Mouse (Mus musculus) C2C12 (cell line): ENCODE data around the gene Tnk1.

Source experiments
- CTCF ChIP-seq: IDR thresholded peaks from one replicate; pipeline ENCODE4 v1.5.1; 2011; ENCODE audit not compliant: control insufficient read depth, insufficient read depth, insufficient read length
- MYOD1 ChIP-seq: IDR thresholded peaks from one replicate; pipeline ENCODE4 v1.6.1; 2011; ENCODE audit warnings: low read depth; ENCODE audit not compliant: control insufficient read depth, insufficient read length

GRCm38 (mm10) chr11:69804972-69805909 is 53.3 kb downstream of the Tnk1 start, which contains the start of gene Tmem102:
- TF ChIP-seq CTCF (no peak), MYOD1 (no peak)
